Mouse (Mus musculus): ENCODE data around the gene Vsig4. TPM values are rescaled to one million over a fixed set of nuclear protein-coding genes. Genes with fewer than 3 reads are reported as not detected.
"Not testable (repeated sequence)": the region's sequence is repeated elsewhere in the genome, so short reads cannot be mapped to it uniquely, and the experiment has no call there.

Gene Vsig4
- polyA plus RNA-seq, 1 experiment from 2014 or later = not detected

- Histone ChIP-seq H3K4me1 (ENCODE audit: control insufficient read depth, insufficient read depth, low read length) (no peaks in the 10 kb centered on the region), H3K4me3 (ENCODE audit: low read depth, low read length) (no peak overlapping the region), H3K9ac (ENCODE audit: low read length) (no peak overlapping the region), H3K36me3 (ENCODE audit: control insufficient read depth, insufficient read depth, low read length) (no peaks in the 10 kb centered on the region), H3K27me3 (ENCODE audit: control insufficient read depth, insufficient read depth, low read length) (no peaks in the 10 kb centered on the region), H3K9me3 (ENCODE audit: control insufficient read depth, low read length) (no peaks in the 10 kb centered on the region), H3K27ac (replicated peaks; ENCODE audit: low read depth, low read length) (no peak overlapping the region), H3K4me2 (ENCODE audit: low read depth, severe bottlenecking) (no peak overlapping the region)
- 89% methylated on average over 6 of the region's 6 CpGs for WGBS
- ATAC-seq (ENCODE audit: insufficient number of reproducible peaks, low FRiP score, low TSS enrichment, low read depth) (no peak), DNase-seq (ENCODE audit: low spot score) (no peak)
These were observed 69.0 kb downstream of the Vsig4 start for GRCm38 (mm10) chrX:96224210-96224609.

- Histone ChIP-seq H3K4me2 (ENCODE audit: low read depth, severe bottlenecking) (no peak overlapping the region), H3K9ac (ENCODE audit: low read length) (no peak overlapping the region), H3K4me3 (ENCODE audit: low read depth, low read length) (no peak overlapping the region), H3K4me1 (ENCODE audit: control insufficient read depth, insufficient read depth, low read length) (no peaks in the 10 kb centered on the region), H3K36me3 (ENCODE audit: control insufficient read depth, insufficient read depth, low read length) (no peaks in the 10 kb centered on the region), H3K27me3 (ENCODE audit: control insufficient read depth, insufficient read depth, low read length) (no peaks in the 10 kb centered on the region), H3K9me3 (ENCODE audit: control insufficient read depth, low read length) (no peaks in the 10 kb centered on the region), H3K27ac (replicated peaks; ENCODE audit: low read depth, low read length) (no peak overlapping the region)
- 75% methylated on average over 1 of the region's 1 CpGs for WGBS
- no peak for ATAC-seq (ENCODE audit: insufficient number of reproducible peaks, low FRiP score, low TSS enrichment, low read depth)
- no peak for DNase-seq (ENCODE audit: low spot score)
These were observed 75.2 kb downstream of the Vsig4 start for GRCm38 (mm10) chrX:96218088-96218487.

- H3K36me3 ChIP-seq (ENCODE audit: control insufficient read depth, insufficient read depth, low read length) = no peaks in the 10 kb centered on the region
- H3K4me2 ChIP-seq (ENCODE audit: low read depth, severe bottlenecking) = no peak overlapping the region
- ATAC-seq (ENCODE audit: insufficient number of reproducible peaks, low FRiP score, low TSS enrichment, low read depth) = no peak
- no peaks in the 10 kb centered on the region for H3K4me1 ChIP-seq (ENCODE audit: control insufficient read depth, insufficient read depth, low read length)
- no peak overlapping the region for H3K27ac ChIP-seq (replicated peaks; ENCODE audit: low read depth, low read length)
- H3K4me3 ChIP-seq (ENCODE audit: low read depth, low read length) = no peak overlapping the region
- no peaks in the 10 kb centered on the region for H3K27me3 ChIP-seq (ENCODE audit: control insufficient read depth, insufficient read depth, low read length)
- H3K9me3 ChIP-seq (ENCODE audit: control insufficient read depth, low read length) = no peaks in the 10 kb centered on the region
- WGBS = 30% methylated on average over 1 of the region's 1 CpGs
- DNase-seq (ENCODE audit: low spot score) = no peak
- no peak overlapping the region for H3K9ac ChIP-seq (ENCODE audit: low read length)
These were observed 86.4 kb downstream of the Vsig4 start for GRCm38 (mm10) chrX:96206872-96207271.

- ATAC-seq (ENCODE audit: insufficient number of reproducible peaks, low FRiP score, low TSS enrichment, low read depth); DNase-seq (ENCODE audit: low spot score); H3K4me1 ChIP-seq (ENCODE audit: control insufficient read depth, insufficient read depth, low read length); H3K9ac ChIP-seq (ENCODE audit: low read length); H3K27ac ChIP-seq (replicated peaks; ENCODE audit: low read depth, low read length); H3K27me3 ChIP-seq (ENCODE audit: control insufficient read depth, insufficient read depth, low read length); H3K36me3 ChIP-seq (ENCODE audit: control insufficient read depth, insufficient read depth, low read length); H3K9me3 ChIP-seq (ENCODE audit: control insufficient read depth, low read length); H3K4me3 ChIP-seq (ENCODE audit: low read depth, low read length); H3K4me2 ChIP-seq (ENCODE audit: low read depth, severe bottlenecking): not testable (repeated sequence)
- WGBS = 86% methylated on average over 3 of the region's 3 CpGs
These were observed 88.1 kb downstream of the Vsig4 start for GRCm38 (mm10) chrX:96205143-96205542.

MicroRNAs encoded within 50 kb of the gene (microRNA counts, 519-probe panel; counts per million panel counts)
- microRNA mmu-miR-223 = 3,052 counts per million, percentile 36 among the panel's probes with 10 or more counts

Small RNA genes lying within 50 kb of the gene (microRNA-seq; reads per million reads assigned to microRNA genes)
- 305 reads per million, percentile 62 among the genes with 10 or more reads in this experiment for gene Mir223

Other genes with a start within 250 kb of the Vsig4 start
- gene Msn, start 197.4 kb downstream of the Vsig4 start, polyA plus RNA-seq (2014; fragmentation: Nextera tagmentation; extraction: Ambion mirVana) = 82.3 and 87.2 TPM in 2 replicates
- 28.3 and 31.0 TPM in 2 replicates for gene Heph, start 161.9 kb upstream of the Vsig4 start, polyA plus RNA-seq (2014; fragmentation: Nextera tagmentation; extraction: Ambion mirVana)
- gene Hsf3, start 162.9 kb upstream of the Vsig4 start, polyA plus RNA-seq (2014; fragmentation: Nextera tagmentation; extraction: Ambion mirVana) = 0.20 and 0.24 TPM in 2 replicates

All from limb, embryonic 11.5 days (tissue).